Mouse (Mus musculus): ENCODE data around the gene Ccr7. TPM values are rescaled to one million over a fixed set of nuclear protein-coding genes. Genes with fewer than 3 reads are reported as not detected.

The Ccr7 gene
- polyA plus RNA-seq, 1 experiment from 2014 or later, result 0.40 TPM

DNA sequence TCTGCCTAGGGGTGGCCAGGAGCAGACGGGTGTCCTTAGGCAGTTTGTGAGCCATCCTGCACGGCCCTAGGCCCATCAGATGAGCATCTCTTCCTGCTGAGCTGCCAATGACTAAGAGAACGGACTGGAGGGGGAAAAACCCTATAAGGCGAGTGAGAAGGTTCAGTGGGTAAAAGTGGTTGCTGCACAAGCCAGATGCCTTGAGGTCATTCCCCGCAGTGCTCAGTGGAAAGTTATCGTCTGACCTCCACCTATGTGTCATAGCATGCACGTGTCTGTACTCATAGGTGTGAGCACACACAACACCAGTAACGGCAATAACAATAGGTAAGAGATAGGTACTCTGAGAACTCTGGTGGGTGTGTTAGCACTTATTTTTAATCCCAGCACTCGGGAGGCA, 56.0 kb downstream of the Ccr7 start:
- ATAC-seq (ENCODE audit: insufficient number of reproducible peaks, insufficient read depth, low FRiP score, low TSS enrichment, low read depth), result no peak
- Histone ChIP-seq H3K9ac (replicated peaks) (no peak overlapping the region), H3K4me2 (no peak overlapping the region), H3K27ac (peak overlapping the region; percentile 81), H3K9me3 (peaks cover 5% of the 10 kb centered on the region; the same call in 1 of the 2 replicates), H3K4me3 (replicated peaks) (no peak overlapping the region), H3K36me3 (no peaks in the 10 kb centered on the region), H3K4me1 (replicated peaks) (peaks cover 40% of the 10 kb centered on the region), H3K27me3 (no peaks in the 10 kb centered on the region)
- WGBS, result 87% methylated on average over 9 of the region's 9 CpGs

DNA sequence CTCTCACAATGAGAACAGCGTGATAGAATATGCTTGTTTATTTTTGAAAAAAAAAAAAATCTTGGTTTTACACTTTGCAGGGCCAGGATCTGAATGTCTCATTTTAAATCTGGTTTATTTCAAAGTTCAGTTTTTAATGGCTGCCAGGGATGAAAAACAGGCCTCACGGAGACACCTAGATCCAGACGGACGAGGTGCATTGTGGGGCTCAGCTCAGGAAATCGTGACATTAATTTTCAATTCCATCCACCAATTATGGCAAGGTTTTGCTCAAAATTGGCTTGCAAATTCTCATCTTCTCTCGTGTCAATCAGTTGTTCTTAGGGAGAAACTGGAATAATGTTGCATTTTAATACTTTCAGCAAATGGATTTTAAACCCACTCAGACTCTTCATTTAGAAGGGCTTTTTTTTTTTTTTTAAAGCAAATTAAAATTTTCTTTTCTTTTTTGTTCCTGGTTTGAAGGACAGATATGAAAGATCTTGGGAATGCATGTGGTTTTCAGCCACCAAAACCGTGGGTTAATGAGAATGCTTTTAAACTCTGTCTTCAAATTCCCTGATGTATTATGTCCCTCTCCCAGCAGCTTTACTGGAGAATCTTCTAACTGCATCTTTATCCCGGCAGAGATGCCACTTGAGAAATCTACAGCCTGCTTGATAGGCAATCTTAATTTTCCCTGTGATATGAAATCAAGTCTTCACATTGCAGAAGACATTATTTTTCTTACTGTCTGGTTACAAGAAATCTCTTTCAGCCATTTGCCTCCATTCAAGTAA, 57.7 kb downstream of the Ccr7 start:
- Histone ChIP-seq H3K9ac (replicated peaks) (no peak overlapping the region), H3K4me2 (no peak overlapping the region), H3K27ac (peak overlapping the region; percentile 81), H3K9me3 (peaks cover 5% of the 10 kb centered on the region; the same call in 1 of the 2 replicates), H3K4me3 (replicated peaks) (no peak overlapping the region), H3K27me3 (no peaks in the 10 kb centered on the region), H3K36me3 (no peaks in the 10 kb centered on the region), H3K4me1 (replicated peaks) (peaks cover 38% of the 10 kb centered on the region)
- no peak for ATAC-seq (ENCODE audit: insufficient number of reproducible peaks, insufficient read depth, low FRiP score, low TSS enrichment, low read depth)
- 30% methylated on average over 8 of the region's 8 CpGs for WGBS

- H3K4me1 ChIP-seq (replicated peaks), result peaks cover 33% of the 10 kb centered on the region
- H3K9ac ChIP-seq (replicated peaks), result no peak overlapping the region
- no peak for ATAC-seq (ENCODE audit: insufficient number of reproducible peaks, insufficient read depth, low FRiP score, low TSS enrichment, low read depth)
- no peaks in the 10 kb centered on the region for H3K36me3 ChIP-seq
- WGBS, result 25% methylated on average over 4 of the region's 4 CpGs
- no peaks in the 10 kb centered on the region for H3K27me3 ChIP-seq
- peak overlapping the region; percentile 95 for H3K27ac ChIP-seq
- H3K4me3 ChIP-seq (replicated peaks), result no peak overlapping the region
- peaks cover 5% of the 10 kb centered on the region; the same call in 1 of the 2 replicates for H3K9me3 ChIP-seq
- H3K4me2 ChIP-seq, result no peak overlapping the region
Observed at GRCm38 (mm10) chr11:99096417-99096816, 58.5 kb downstream of the Ccr7 start.

GRCm38 (mm10) chr11:99095759-99096158, 59.1 kb downstream of the Ccr7 start:
- 25% methylated on average over 4 of the region's 4 CpGs for WGBS
- no peaks in the 10 kb centered on the region for H3K36me3 ChIP-seq
- peaks cover 5% of the 10 kb centered on the region; the same call in 1 of the 2 replicates for H3K9me3 ChIP-seq
- no peak overlapping the region for H3K9ac ChIP-seq (replicated peaks)
- no peak overlapping the region for H3K4me3 ChIP-seq (replicated peaks)
- H3K4me1 ChIP-seq (replicated peaks), result peaks cover 33% of the 10 kb centered on the region
- ATAC-seq (ENCODE audit: insufficient number of reproducible peaks, insufficient read depth, low FRiP score, low TSS enrichment, low read depth), result no peak
- peak overlapping the region; percentile 95 for H3K27ac ChIP-seq
- H3K27me3 ChIP-seq, result no peaks in the 10 kb centered on the region
- H3K4me2 ChIP-seq, result 0 out of 2 replicates have a peak overlapping the region, but pooled peaks have one; percentile 2

DNA sequence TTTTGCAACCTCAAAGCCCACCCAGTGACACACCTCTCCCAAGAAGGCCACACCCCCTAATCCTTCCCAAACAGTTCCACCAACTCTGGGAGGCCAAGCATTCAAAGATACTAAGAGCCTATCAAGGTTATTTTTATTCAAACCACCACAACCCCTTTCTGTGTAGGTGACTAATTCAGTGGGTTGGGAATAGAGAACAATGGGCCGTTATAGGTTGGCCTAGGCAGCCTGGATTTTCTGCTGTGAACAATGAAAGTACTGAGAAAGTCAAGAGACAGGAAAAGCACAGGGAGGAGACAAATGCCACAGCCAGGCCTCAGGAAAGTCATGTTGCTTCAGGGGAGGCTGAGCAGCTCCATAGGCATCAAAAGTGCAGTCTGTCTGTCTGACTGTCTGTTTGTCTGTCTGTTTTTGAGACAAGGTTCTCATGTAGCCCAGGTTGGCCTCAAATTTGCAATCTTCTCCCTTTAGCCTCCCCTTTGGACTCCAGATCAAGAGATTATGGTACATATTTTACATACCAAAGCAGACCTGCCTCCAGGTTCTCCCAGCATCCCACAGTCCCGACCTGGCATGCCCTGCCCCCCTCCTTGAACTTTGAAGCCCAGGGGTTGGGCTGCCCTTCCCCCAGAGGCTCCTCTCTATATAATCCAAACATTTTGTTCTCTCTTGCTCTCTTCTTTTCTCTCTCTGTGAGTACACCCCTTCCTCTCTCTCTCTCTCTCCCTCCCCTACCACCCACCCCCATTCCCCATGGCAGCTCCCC, 59.8 kb downstream of the Ccr7 start:
- no peak overlapping the region for H3K4me3 ChIP-seq (replicated peaks)
- peaks cover 5% of the 10 kb centered on the region; the same call in 1 of the 2 replicates for H3K9me3 ChIP-seq
- 0 out of 2 replicates have a peak overlapping the region, but pooled peaks have one; percentile 2 for H3K4me2 ChIP-seq
- H3K27me3 ChIP-seq, result no peaks in the 10 kb centered on the region
- 0 out of 2 replicates have a peak, but pooled peaks have one; percentile 21 for ATAC-seq (ENCODE audit: insufficient number of reproducible peaks, insufficient read depth, low FRiP score, low TSS enrichment, low read depth)
- H3K4me1 ChIP-seq (replicated peaks), result peaks cover 33% of the 10 kb centered on the region
- peak overlapping the region; percentile 95 for H3K27ac ChIP-seq
- H3K36me3 ChIP-seq, result no peaks in the 10 kb centered on the region
- WGBS, result 37% methylated on average over 2 of the region's 2 CpGs
- no peak overlapping the region for H3K9ac ChIP-seq (replicated peaks)

Other genes starting within 250 kb of the Ccr7 start
- 44.8 and 48.5 TPM in 2 replicates for gene Cdc6, start 247.3 kb downstream of the Ccr7 start, polyA plus RNA-seq (2016; fragmentation: Nextera tagmentation; extraction: Ambion mirVana)
- gene Rara, start 227.3 kb downstream of the Ccr7 start, polyA plus RNA-seq (2016; fragmentation: Nextera tagmentation; extraction: Ambion mirVana), result 47.1 TPM in 2 replicates
- gene Gjd3, start 172.1 kb downstream of the Ccr7 start, polyA plus RNA-seq (2016; fragmentation: Nextera tagmentation; extraction: Ambion mirVana), result 0.51 TPM in 1 of 2 replicates, not detected in the other
- 347 and 362 TPM in 2 replicates for gene Top2a, start 130.9 kb downstream of the Ccr7 start, polyA plus RNA-seq (2016; fragmentation: Nextera tagmentation; extraction: Ambion mirVana)
- gene Igfbp4, start 113.8 kb downstream of the Ccr7 start, polyA plus RNA-seq (2016; fragmentation: Nextera tagmentation; extraction: Ambion mirVana), result 1,037 and 1,115 TPM in 2 replicates
- gene Tns4, start 65.8 kb downstream of the Ccr7 start, polyA plus RNA-seq (2016; fragmentation: Nextera tagmentation; extraction: Ambion mirVana), result 0.65 and 0.73 TPM in 2 replicates
- 403 and 407 TPM in 2 replicates for gene Smarce1, start 75.9 kb upstream of the Ccr7 start, polyA plus RNA-seq (2016; fragmentation: Nextera tagmentation; extraction: Ambion mirVana)
- 0.15 and 0.36 TPM in 2 replicates for gene Krt222, start 89.0 kb upstream of the Ccr7 start, polyA plus RNA-seq (2016; fragmentation: Nextera tagmentation; extraction: Ambion mirVana)
- gene Krt24, start 130.2 kb upstream of the Ccr7 start, polyA plus RNA-seq (2016; fragmentation: Nextera tagmentation; extraction: Ambion mirVana), result 0.21 and 0.41 TPM in 2 replicates
- gene Krt25, start 167.9 kb upstream of the Ccr7 start, polyA plus RNA-seq (2016; fragmentation: Nextera tagmentation; extraction: Ambion mirVana), result not detected in 2 replicates
- not detected in 2 replicates for gene Krt26, start 182.9 kb upstream of the Ccr7 start, polyA plus RNA-seq (2016; fragmentation: Nextera tagmentation; extraction: Ambion mirVana)
- not detected in 2 replicates for gene Krt27, start 196.0 kb upstream of the Ccr7 start, polyA plus RNA-seq (2016; fragmentation: Nextera tagmentation; extraction: Ambion mirVana)
- 0.13 TPM in 1 of 2 replicates, not detected in the other for gene Krt28, start 219.8 kb upstream of the Ccr7 start, polyA plus RNA-seq (2016; fragmentation: Nextera tagmentation; extraction: Ambion mirVana)
- gene Krt10, start 234.3 kb upstream of the Ccr7 start, polyA plus RNA-seq (2016; fragmentation: Nextera tagmentation; extraction: Ambion mirVana), result 34.3 and 35.3 TPM in 2 replicates